Mouse (Mus musculus): Measurements from ENCODE around the gene Ankrd44. TPM values are rescaled to one million over a fixed set of nuclear protein-coding genes. Genes with fewer than 3 reads are reported as not detected.
A peak's percentile ranks its signal among the peaks of the same experiment; 100 is the strongest.

Gene Ankrd44
- polyA plus RNA-seq, 1 experiment = 3.7 TPM

DNA sequence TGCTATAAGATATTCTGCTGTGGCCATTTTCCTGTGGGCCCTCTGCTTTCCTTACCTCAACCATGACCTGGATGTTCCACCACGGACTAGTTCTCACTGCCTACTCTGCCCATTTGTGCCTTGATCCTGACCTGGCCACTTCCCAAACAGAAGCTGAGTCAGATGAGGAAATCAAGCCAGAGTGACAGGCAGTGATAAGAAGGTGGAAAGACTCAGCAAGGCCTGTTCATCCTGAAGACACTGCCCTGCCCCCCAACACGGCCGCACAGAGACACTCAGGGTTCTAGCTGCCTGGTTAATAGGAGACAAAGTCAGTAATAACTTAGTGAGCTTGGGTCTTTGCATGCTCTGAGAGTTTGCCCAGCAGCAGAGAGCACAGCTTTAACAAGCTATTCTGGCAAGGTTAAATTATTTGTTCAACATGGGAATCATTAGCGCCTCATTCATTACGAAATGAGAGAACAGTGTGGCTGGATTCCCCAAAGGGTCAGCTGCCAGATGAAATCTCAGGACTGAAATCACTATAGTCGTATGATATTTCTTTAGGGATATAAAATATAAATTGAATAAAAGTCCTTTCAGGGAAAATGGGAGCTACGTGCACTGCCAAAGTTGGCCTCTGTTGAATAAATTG lies 136.7 kb downstream of the Ankrd44 start:
- H3K4me1 ChIP-seq (ENCODE audit: control insufficient read depth, insufficient read depth, insufficient read length, low read length) = no peaks in the 10 kb centered on the region
- no peaks in the 10 kb centered on the region for H3K27me3 ChIP-seq (ENCODE audit: control insufficient read depth, insufficient read depth, low read length)
- 78% methylated on average over 7 of the region's 7 CpGs for WGBS
- H3K4me3 ChIP-seq (ENCODE audit: low read depth, low read length) = no peak overlapping the region
- no peak overlapping the region for H3K27ac ChIP-seq (ENCODE audit: insufficient read depth, low read depth, low read length)
- no peak for TF ChIP-seq CTCF (IDR thresholded peaks at IDR 0.05; ENCODE audit: extremely low read depth, insufficient read length, insufficient replicate concordance, low read depth, low read length)
- no peak for TF ChIP-seq POLR2A (IDR thresholded peaks at IDR 0.05; ENCODE audit: low read depth, low read length)
- no peaks in the 10 kb centered on the region for H3K36me3 ChIP-seq (ENCODE audit: control insufficient read depth, insufficient read depth, low read length)

DNA sequence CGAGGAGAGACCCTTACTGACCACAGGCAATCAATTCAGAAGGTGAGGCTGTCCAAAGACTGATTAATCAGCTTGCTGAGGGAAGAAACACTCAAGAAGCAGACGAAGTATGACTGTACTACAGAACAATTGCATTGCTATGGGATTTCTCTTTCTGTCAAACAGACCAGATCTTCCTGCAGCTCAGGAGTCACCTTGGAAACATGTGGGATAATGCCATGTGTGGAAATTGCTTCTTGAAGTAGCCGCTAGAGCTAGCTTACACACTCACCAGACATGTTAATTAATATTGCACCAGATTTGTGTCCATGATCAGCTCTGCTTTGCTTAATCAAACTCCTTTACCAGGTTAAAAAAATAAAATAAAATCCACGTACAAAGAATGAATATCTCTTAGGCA lies 137.8 kb downstream of the Ankrd44 start:
- H3K36me3 ChIP-seq (ENCODE audit: control insufficient read depth, insufficient read depth, low read length) = no peaks in the 10 kb centered on the region
- H3K4me1 ChIP-seq (ENCODE audit: control insufficient read depth, insufficient read depth, insufficient read length, low read length) = no peaks in the 10 kb centered on the region
- no peak overlapping the region for H3K4me3 ChIP-seq (ENCODE audit: low read depth, low read length)
- H3K27me3 ChIP-seq (ENCODE audit: control insufficient read depth, insufficient read depth, low read length) = no peaks in the 10 kb centered on the region
- no peak for TF ChIP-seq CTCF (IDR thresholded peaks at IDR 0.05; ENCODE audit: extremely low read depth, insufficient read length, insufficient replicate concordance, low read depth, low read length)
- no peak for TF ChIP-seq POLR2A (IDR thresholded peaks at IDR 0.05; ENCODE audit: low read depth, low read length)
- no peak overlapping the region for H3K27ac ChIP-seq (ENCODE audit: insufficient read depth, low read depth, low read length)
- 83% methylated on average over 4 of the region's 4 CpGs for WGBS

GRCm38 (mm10) chr1:54778151-54778550 lies 148.0 kb downstream of the Ankrd44 start:
- no peak overlapping the region for H3K27ac ChIP-seq (ENCODE audit: insufficient read depth, low read depth, low read length)
- H3K4me1 ChIP-seq (ENCODE audit: control insufficient read depth, insufficient read depth, insufficient read length, low read length) = no peaks in the 10 kb centered on the region
- H3K4me3 ChIP-seq (ENCODE audit: low read depth, low read length) = no peak overlapping the region
- H3K27me3 ChIP-seq (ENCODE audit: control insufficient read depth, insufficient read depth, low read length) = no peaks in the 10 kb centered on the region
- 94% methylated on average over 6 of the region's 6 CpGs for WGBS
- H3K36me3 ChIP-seq (ENCODE audit: control insufficient read depth, insufficient read depth, low read length) = no peaks in the 10 kb centered on the region
- TF ChIP-seq CTCF (IDR thresholded peaks at IDR 0.05; ENCODE audit: extremely low read depth, insufficient read length, insufficient replicate concordance, low read depth, low read length) = no peak

- 80% methylated on average over 6 of the region's 6 CpGs for WGBS
- H3K4me3 ChIP-seq (ENCODE audit: low read depth, low read length) = no peak overlapping the region
- H3K27ac ChIP-seq (ENCODE audit: insufficient read depth, low read depth, low read length) = no peak overlapping the region
- no peaks in the 10 kb centered on the region for H3K4me1 ChIP-seq (ENCODE audit: control insufficient read depth, insufficient read depth, insufficient read length, low read length)
- no peak for TF ChIP-seq POLR2A (IDR thresholded peaks at IDR 0.05; ENCODE audit: low read depth, low read length)
- no peak for TF ChIP-seq CTCF (IDR thresholded peaks at IDR 0.05; ENCODE audit: extremely low read depth, insufficient read length, insufficient replicate concordance, low read depth, low read length)
- H3K27me3 ChIP-seq (ENCODE audit: control insufficient read depth, insufficient read depth, low read length) = no peaks in the 10 kb centered on the region
- no peaks in the 10 kb centered on the region for H3K36me3 ChIP-seq (ENCODE audit: control insufficient read depth, insufficient read depth, low read length)
Measured at GRCm38 (mm10) chr1:54777104-54777503, 149.1 kb downstream of the Ankrd44 start.

- no peak for TF ChIP-seq POLR2A (IDR thresholded peaks at IDR 0.05; ENCODE audit: low read depth, low read length)
- no peak for TF ChIP-seq CTCF (IDR thresholded peaks at IDR 0.05; ENCODE audit: extremely low read depth, insufficient read length, insufficient replicate concordance, low read depth, low read length)
- H3K4me3 ChIP-seq (ENCODE audit: low read depth, low read length) = no peak overlapping the region
- 70% methylated on average over 8 of the region's 8 CpGs for WGBS
- no peak overlapping the region for H3K27ac ChIP-seq (ENCODE audit: insufficient read depth, low read depth, low read length)
- H3K27me3 ChIP-seq (ENCODE audit: control insufficient read depth, insufficient read depth, low read length) = no peaks in the 10 kb centered on the region
- H3K4me1 ChIP-seq (ENCODE audit: control insufficient read depth, insufficient read depth, insufficient read length, low read length) = no peaks in the 10 kb centered on the region
- no peaks in the 10 kb centered on the region for H3K36me3 ChIP-seq (ENCODE audit: control insufficient read depth, insufficient read depth, low read length)
Measured at GRCm38 (mm10) chr1:54776116-54776515, 150.1 kb downstream of the Ankrd44 start.

GRCm38 (mm10) chr1:54772843-54773242 lies 153.3 kb downstream of the Ankrd44 start:
- no peak for TF ChIP-seq POLR2A (IDR thresholded peaks at IDR 0.05; ENCODE audit: low read depth, low read length)
- TF ChIP-seq CTCF (IDR thresholded peaks at IDR 0.05; ENCODE audit: extremely low read depth, insufficient read length, insufficient replicate concordance, low read depth, low read length) = no peak
- H3K27ac ChIP-seq (ENCODE audit: insufficient read depth, low read depth, low read length) = no peak overlapping the region
- H3K27me3 ChIP-seq (ENCODE audit: control insufficient read depth, insufficient read depth, low read length) = no peaks in the 10 kb centered on the region
- no peaks in the 10 kb centered on the region; the same call in 1 of the 2 replicates for H3K4me1 ChIP-seq (ENCODE audit: control insufficient read depth, insufficient read depth, insufficient read length, low read length)
- no peaks in the 10 kb centered on the region for H3K36me3 ChIP-seq (ENCODE audit: control insufficient read depth, insufficient read depth, low read length)
- WGBS = 96% methylated on average over 5 of the region's 5 CpGs
- no peak overlapping the region for H3K4me3 ChIP-seq (ENCODE audit: low read depth, low read length)

- Histone ChIP-seq H3K27ac (ENCODE audit: insufficient read depth, low read depth, low read length) (peak overlapping the region; percentile 74; the same call in 1 of the 2 replicates), H3K36me3 (ENCODE audit: control insufficient read depth, insufficient read depth, low read length) (no peaks in the 10 kb centered on the region), H3K27me3 (ENCODE audit: control insufficient read depth, insufficient read depth, low read length) (no peaks in the 10 kb centered on the region), H3K4me3 (ENCODE audit: low read depth, low read length) (no peak overlapping the region), H3K4me1 (ENCODE audit: control insufficient read depth, insufficient read depth, insufficient read length, low read length) (no peaks in the 10 kb centered on the region; the same call in 1 of the 2 replicates)
- 54% methylated on average over 3 of the region's 3 CpGs for WGBS
- TF ChIP-seq POLR2A (IDR thresholded peaks at IDR 0.05; ENCODE audit: low read depth, low read length) (no peak), CTCF (IDR thresholded peaks at IDR 0.05; ENCODE audit: extremely low read depth, insufficient read length, insufficient replicate concordance, low read depth, low read length) (no peak)
Measured at GRCm38 (mm10) chr1:54771471-54771870, 154.7 kb downstream of the Ankrd44 start.

Measured in small intestine, adult 2 months (tissue).